Mouse (Mus musculus): ENCODE measurements around the gene Eif2b2. TPM values are rescaled to one million over a fixed set of nuclear protein-coding genes. Genes with fewer than 3 reads are reported as not detected.

Eif2b2 gene
- polyA plus RNA-seq, 1 experiment from 2014 or later = 84.4 TPM

DNA sequence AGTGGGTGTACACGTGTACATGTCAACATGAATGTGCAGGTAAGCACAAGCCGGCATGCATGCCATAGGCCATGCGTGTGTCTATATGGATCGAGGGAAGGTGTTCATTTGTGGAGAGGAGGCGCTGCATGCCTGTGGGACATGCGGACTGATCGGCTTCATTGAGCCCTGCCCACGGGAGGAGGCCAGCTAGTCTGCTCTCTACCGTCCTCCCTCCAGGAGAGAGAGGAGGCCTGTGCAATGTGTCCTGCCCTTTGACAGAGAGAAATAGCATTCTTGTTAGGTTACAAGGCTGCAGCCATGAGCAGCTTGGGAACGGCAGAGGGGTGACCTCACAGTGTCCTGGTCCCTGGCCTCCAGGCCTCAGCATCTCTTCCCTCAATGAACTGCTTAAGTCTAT is 23.1 kb upstream of the Eif2b2 start:
- no peak for ATAC-seq (ENCODE audit: low FRiP score)
- Histone ChIP-seq H3K36me3 (no peaks in the 10 kb centered on the region), H3K9me3 (no peaks in the 10 kb centered on the region), H3K9ac (no peak overlapping the region), H3K4me3 (no peak overlapping the region), H3K4me1 (replicated peaks) (peaks cover 48% of the 10 kb centered on the region), H3K4me2 (no peak overlapping the region), H3K27me3 (peaks cover 11% of the 10 kb centered on the region; the same call in 1 of the 2 replicates), H3K27ac (no peak overlapping the region)
- 91% methylated on average over 10 of the region's 10 CpGs for WGBS

- Histone ChIP-seq H3K4me3 (no peak overlapping the region), H3K27ac (no peak overlapping the region), H3K4me1 (replicated peaks) (peaks cover 54% of the 10 kb centered on the region), H3K9ac (no peak overlapping the region), H3K4me2 (no peak overlapping the region), H3K9me3 (no peaks in the 10 kb centered on the region), H3K36me3 (no peaks in the 10 kb centered on the region), H3K27me3 (peaks cover 11% of the 10 kb centered on the region; the same call in 1 of the 2 replicates)
- ATAC-seq (ENCODE audit: low FRiP score) = no peak
- WGBS = 77% methylated on average over 7 of the region's 7 CpGs
These were observed 21.9 kb upstream of the Eif2b2 start for GRCm38 (mm10) chr12:85197371-85197770.

- WGBS = 40% methylated on average over 8 of the region's 8 CpGs
- Histone ChIP-seq H3K4me2 (no peak overlapping the region), H3K4me1 (replicated peaks) (peaks cover 48% of the 10 kb centered on the region), H3K27me3 (peaks cover 7% of the 10 kb centered on the region; the same call in 1 of the 2 replicates), H3K9ac (no peak overlapping the region), H3K4me3 (no peak overlapping the region), H3K9me3 (no peaks in the 10 kb centered on the region), H3K36me3 (no peaks in the 10 kb centered on the region), H3K27ac (no peak overlapping the region; the same call in 1 of the 2 replicates)
- ATAC-seq (ENCODE audit: low FRiP score) = no peak
These were observed 21.3 kb upstream of the Eif2b2 start for GRCm38 (mm10) chr12:85197936-85198335.

DNA sequence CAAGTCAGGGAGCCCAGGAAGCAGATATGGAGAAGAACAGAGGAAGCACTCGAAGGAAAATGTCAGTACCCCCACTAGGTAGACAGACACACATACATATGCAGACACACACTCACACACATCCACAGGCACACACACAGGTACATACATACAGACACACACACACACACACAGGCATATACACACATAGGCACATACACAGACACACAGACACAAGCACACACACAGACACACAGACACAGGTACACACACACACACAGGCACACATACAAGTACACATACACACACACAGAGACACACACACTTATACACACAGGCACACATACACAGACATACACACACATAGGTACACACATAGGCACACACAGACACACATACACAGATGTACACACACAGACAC is 19.3 kb upstream of the Eif2b2 start:
- no peak overlapping the region for H3K4me2 ChIP-seq
- 71% methylated on average over 1 of the region's 1 CpGs for WGBS
- no peak overlapping the region for H3K9ac ChIP-seq
- no peak overlapping the region for H3K27ac ChIP-seq
- H3K36me3 ChIP-seq = no peaks in the 10 kb centered on the region
- no peak for ATAC-seq (ENCODE audit: low FRiP score)
- 0 out of 2 replicates have a peak, but pooled peaks cover 7% of the 10 kb centered on the region for H3K27me3 ChIP-seq
- H3K4me3 ChIP-seq = no peak overlapping the region
- peaks cover 30% of the 10 kb centered on the region for H3K4me1 ChIP-seq (replicated peaks)
- H3K9me3 ChIP-seq = no peaks in the 10 kb centered on the region

- Histone ChIP-seq H3K9ac (peak overlapping the region; percentile 46; the same call in 1 of the 2 replicates), H3K36me3 (no peaks in the 10 kb centered on the region), H3K4me2 (peak overlapping the region; percentile 17; the same call in 1 of the 2 replicates), H3K27ac (peak overlapping the region; percentile 69), H3K27me3 (0 out of 2 replicates have a peak, but pooled peaks cover 7% of the 10 kb centered on the region), H3K9me3 (no peaks in the 10 kb centered on the region), H3K4me1 (replicated peaks) (peaks cover 26% of the 10 kb centered on the region), H3K4me3 (no peak overlapping the region)
- ATAC-seq (ENCODE audit: low FRiP score) = peak; percentile 65
- WGBS = 25% methylated on average over 24 of the region's 24 CpGs
These were observed 18.1 kb upstream of the Eif2b2 start for GRCm38 (mm10) chr12:85200929-85201829.

GRCm38 (mm10) chr12:85201830-85202147 is 17.5 kb upstream of the Eif2b2 start:
- H3K27ac ChIP-seq = peak overlapping the region; percentile 69

GRCm38 (mm10) chr12:85202191-85202590 is 17.1 kb upstream of the Eif2b2 start:
- WGBS = 86% methylated on average over 7 of the region's 7 CpGs
- Histone ChIP-seq H3K4me1 (replicated peaks) (peaks cover 26% of the 10 kb centered on the region), H3K9me3 (no peaks in the 10 kb centered on the region), H3K36me3 (no peaks in the 10 kb centered on the region), H3K4me3 (no peak overlapping the region), H3K27me3 (0 out of 2 replicates have a peak, but pooled peaks cover 7% of the 10 kb centered on the region), H3K4me2 (no peak overlapping the region), H3K27ac (no peak overlapping the region), H3K9ac (no peak overlapping the region)
- no peak for ATAC-seq (ENCODE audit: low FRiP score)

More at GRCm38 (mm10) chr12:85201830-85202147, 17.5 kb upstream of the Eif2b2 start:
- Histone ChIP-seq H3K9me3 (no peaks in the 10 kb centered on the region), H3K4me3 (no peak overlapping the region), H3K4me2 (no peak overlapping the region), H3K27me3 (0 out of 2 replicates have a peak, but pooled peaks cover 7% of the 10 kb centered on the region), H3K36me3 (no peaks in the 10 kb centered on the region), H3K4me1 (replicated peaks) (peaks cover 26% of the 10 kb centered on the region), H3K9ac (0 out of 2 replicates have a peak overlapping the region, but pooled peaks have one; percentile 46)
- WGBS = 80% methylated on average over 2 of the region's 2 CpGs
- no peak for ATAC-seq (ENCODE audit: low FRiP score)

- H3K27ac ChIP-seq = no peak overlapping the region
- H3K36me3 ChIP-seq = no peaks in the 10 kb centered on the region
- ATAC-seq (ENCODE audit: low FRiP score) = no peak
- no peak overlapping the region for H3K9ac ChIP-seq
- WGBS = 86% methylated on average over 5 of the region's 5 CpGs
- H3K4me2 ChIP-seq = no peak overlapping the region
- no peaks in the 10 kb centered on the region for H3K9me3 ChIP-seq
- H3K4me1 ChIP-seq (replicated peaks) = peaks cover 16% of the 10 kb centered on the region
- no peak overlapping the region for H3K4me3 ChIP-seq
- H3K27me3 ChIP-seq = 0 out of 2 replicates have a peak, but pooled peaks cover 7% of the 10 kb centered on the region
These were observed 15.6 kb upstream of the Eif2b2 start for GRCm38 (mm10) chr12:85203699-85204098.

DNA sequence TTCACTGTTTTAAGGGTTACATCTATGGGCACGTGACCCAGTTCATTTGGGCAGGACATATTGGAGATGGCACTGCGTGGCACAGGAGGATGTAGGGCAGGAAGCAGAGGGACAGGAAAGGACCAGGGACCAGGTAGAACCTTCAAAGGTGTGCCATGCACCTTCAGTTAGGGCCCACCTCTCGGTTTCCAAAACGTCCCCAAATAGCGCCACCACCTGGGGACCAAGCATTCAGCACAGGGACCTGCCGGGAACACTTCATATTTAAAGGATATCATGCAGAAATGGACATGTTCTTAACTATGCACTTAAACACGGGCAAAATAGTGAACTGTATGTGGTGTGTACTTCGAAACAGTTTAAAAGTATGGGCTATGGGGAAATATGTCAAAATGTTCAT is 15.2 kb upstream of the Eif2b2 start:
- Histone ChIP-seq H3K27me3 (0 out of 2 replicates have a peak, but pooled peaks cover 5% of the 10 kb centered on the region), H3K4me1 (replicated peaks) (peaks cover 16% of the 10 kb centered on the region), H3K36me3 (no peaks in the 10 kb centered on the region), H3K9ac (no peak overlapping the region), H3K4me2 (no peak overlapping the region), H3K27ac (no peak overlapping the region), H3K9me3 (no peaks in the 10 kb centered on the region), H3K4me3 (no peak overlapping the region)
- no peak for ATAC-seq (ENCODE audit: low FRiP score)
- WGBS = 52% methylated on average over 8 of the region's 8 CpGs

GRCm38 (mm10) chr12:85205425-85205824 is 13.9 kb upstream of the Eif2b2 start:
- Histone ChIP-seq H3K36me3 (no peaks in the 10 kb centered on the region), H3K4me1 (replicated peaks) (peaks cover 14% of the 10 kb centered on the region), H3K4me2 (no peak overlapping the region), H3K4me3 (no peak overlapping the region), H3K27me3 (no peaks in the 10 kb centered on the region), H3K27ac (no peak overlapping the region), H3K9ac (no peak overlapping the region), H3K9me3 (no peaks in the 10 kb centered on the region)
- WGBS = 91% methylated on average over 10 of the region's 10 CpGs
- no peak for ATAC-seq (ENCODE audit: low FRiP score)

DNA sequence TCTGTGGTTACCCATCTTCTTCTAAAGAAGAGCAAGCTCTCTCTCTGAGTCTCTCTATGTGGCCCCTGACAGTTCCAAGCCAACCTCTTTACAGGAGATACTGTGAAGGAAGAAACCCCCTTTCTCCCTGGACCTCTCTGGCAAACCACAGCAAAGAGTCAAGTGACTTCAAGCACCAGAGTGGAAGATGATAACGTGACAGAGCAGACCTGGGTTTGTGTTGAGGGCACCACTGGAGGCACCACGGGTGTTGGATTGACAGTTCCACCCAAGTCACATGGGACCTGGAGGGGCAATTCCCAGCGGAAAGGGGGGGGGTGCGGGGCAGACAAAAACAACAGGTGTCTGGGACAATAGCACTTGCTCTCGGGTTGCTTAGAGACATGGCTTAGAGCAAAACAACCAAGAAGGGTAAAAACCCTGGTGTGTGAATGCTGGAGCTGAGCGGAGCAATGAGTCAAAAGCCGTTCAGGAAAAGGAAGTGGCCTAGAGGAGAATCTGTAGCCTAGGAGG is 10.5 kb upstream of the Eif2b2 start:
- H3K9me3 ChIP-seq = no peaks in the 10 kb centered on the region
- no peaks in the 10 kb centered on the region for H3K4me1 ChIP-seq (replicated peaks)
- no peak overlapping the region for H3K4me2 ChIP-seq
- H3K9ac ChIP-seq = no peak overlapping the region
- ATAC-seq (ENCODE audit: low FRiP score) = no peak
- H3K36me3 ChIP-seq = no peaks in the 10 kb centered on the region
- no peak overlapping the region for H3K27ac ChIP-seq
- 32% methylated on average over 7 of the region's 7 CpGs for WGBS
- no peak overlapping the region for H3K4me3 ChIP-seq
- H3K27me3 ChIP-seq = no peaks in the 10 kb centered on the region

- ATAC-seq (ENCODE audit: low FRiP score) = no peak
- Histone ChIP-seq H3K4me3 (no peak overlapping the region), H3K9ac (no peak overlapping the region), H3K27ac (no peak overlapping the region), H3K4me1 (replicated peaks) (peaks cover 9% of the 10 kb centered on the region), H3K36me3 (no peaks in the 10 kb centered on the region), H3K9me3 (no peaks in the 10 kb centered on the region), H3K27me3 (no peaks in the 10 kb centered on the region), H3K4me2 (no peak overlapping the region)
- 77% methylated on average over 5 of the region's 5 CpGs for WGBS
These were observed 4.2 kb upstream of the Eif2b2 start for GRCm38 (mm10) chr12:85215031-85215430.
